Mouse (Mus musculus) midbrain, postnatal 0 days (tissue): ENCODE data around the gene Cactin. TPM values are rescaled to one million over a fixed set of nuclear protein-coding genes. Genes with fewer than 3 reads are reported as not detected.
A peak's percentile ranks its signal among the peaks of the same experiment; 100 is the strongest.

Source experiments
- ATAC-seq: fragments of 200-750 bp; cut with Nextera tagmentation; 2 replicates; pipeline ENCODE4 v1.8.0; 2017; ENCODE audit warnings: moderate number of reproducible peaks, mild to moderate bottlenecking, moderate TSS enrichment, moderate library complexity; ENCODE audit not compliant: low FRiP score
- DNase-seq: peaks from one replicate; pipeline ENCODE4 v3.0.0-alpha.2; 2015; ENCODE audit warnings: low spot score
- H3K27ac ChIP-seq: fragments of 300-500 bp; sonication (generic); 2 replicates; pipeline ENCODE4 v1.5.1; 2014; ENCODE audit warnings: low read depth, mild to moderate bottlenecking, low read length, mixed read lengths
- H3K27me3 ChIP-seq: fragments of 300-500 bp; sonication (generic); 2 replicates; pipeline ENCODE4 v1.6.1; 2014; ENCODE audit warnings: low read length, control low read depth, mixed read lengths; ENCODE audit not compliant: insufficient read depth
- H3K36me3 ChIP-seq: fragments of 300-500 bp; sonication (generic); 2 replicates; pipeline ENCODE4 v1.6.1; 2014; ENCODE audit warnings: low read length, control low read depth, mixed read lengths; ENCODE audit not compliant: insufficient read depth
- H3K4me1 ChIP-seq: fragments of 300-500 bp; sonication (generic); 2 replicates; pipeline ENCODE4 v1.6.1; 2014; ENCODE audit warnings: mild to moderate bottlenecking, control low read depth, antibody characterized with exemption, low read length, mixed read lengths; ENCODE audit not compliant: insufficient read depth
- H3K4me2 ChIP-seq: fragments of 300-500 bp; sonication (generic); 2 replicates; pipeline ENCODE4 v1.6.1; 2014; ENCODE audit warnings: low read depth, mild to moderate bottlenecking, low read length, mixed read lengths; ENCODE audit not compliant: poor library complexity, severe bottlenecking
- H3K4me3 ChIP-seq: fragments of 300-500 bp; sonication (generic); 2 replicates; pipeline ENCODE4 v1.5.1; 2014; ENCODE audit warnings: low read depth, mild to moderate bottlenecking, low read length, moderate library complexity
- H3K9ac ChIP-seq: fragments of 300-500 bp; sonication (generic); replicated peaks from 2 replicates; pipeline ENCODE4 v1.6.1; 2014; ENCODE audit warnings: mild to moderate bottlenecking, low read length, moderate library complexity, mixed read lengths; ENCODE audit not compliant: poor library complexity, severe bottlenecking
- H3K9me3 ChIP-seq: fragments of 300-500 bp; sonication (generic); 2 replicates; pipeline ENCODE4 v1.6.1; 2016; ENCODE audit warnings: low read length, control low read depth
- CTCF ChIP-seq: IDR thresholded peaks from 2 replicates; pipeline ENCODE4 v1.5.1; 2016; ENCODE audit warnings: antibody characterized with exemption, mild to moderate bottlenecking
- WGBS: fragments of 180-500 bp; shearing (Covaris S2); extraction: QIAGEN DNeasy Blood & Tissue Kit; methylation state at CpG from one replicate; pipeline ENCODE4 v1.1.7; 2014; 5-methylcytosine and 5-hydroxymethylcytosine counted together
- polyA plus RNA-seq: library from polyadenylated mRNA; unstranded; fragments of >200 nt; fragmentation: Nextera tagmentation; extraction: Ambion mirVana; gene quantifications from 2 replicates; pipeline ENCODE4 v1.2.1, GENCODE M21; 2015
- total RNA-seq: library from RNA; depleted of rRNA; stranded (reverse); fragments of >200 nt; gene quantifications from 2 replicates; pipeline ENCODE4 v1.2.3, GENCODE M21; 2014

Cactin gene
- total and polyA plus RNA-seq, 2 experiments from 2014 or later, result 20.2 to 22.7 TPM

DNA sequence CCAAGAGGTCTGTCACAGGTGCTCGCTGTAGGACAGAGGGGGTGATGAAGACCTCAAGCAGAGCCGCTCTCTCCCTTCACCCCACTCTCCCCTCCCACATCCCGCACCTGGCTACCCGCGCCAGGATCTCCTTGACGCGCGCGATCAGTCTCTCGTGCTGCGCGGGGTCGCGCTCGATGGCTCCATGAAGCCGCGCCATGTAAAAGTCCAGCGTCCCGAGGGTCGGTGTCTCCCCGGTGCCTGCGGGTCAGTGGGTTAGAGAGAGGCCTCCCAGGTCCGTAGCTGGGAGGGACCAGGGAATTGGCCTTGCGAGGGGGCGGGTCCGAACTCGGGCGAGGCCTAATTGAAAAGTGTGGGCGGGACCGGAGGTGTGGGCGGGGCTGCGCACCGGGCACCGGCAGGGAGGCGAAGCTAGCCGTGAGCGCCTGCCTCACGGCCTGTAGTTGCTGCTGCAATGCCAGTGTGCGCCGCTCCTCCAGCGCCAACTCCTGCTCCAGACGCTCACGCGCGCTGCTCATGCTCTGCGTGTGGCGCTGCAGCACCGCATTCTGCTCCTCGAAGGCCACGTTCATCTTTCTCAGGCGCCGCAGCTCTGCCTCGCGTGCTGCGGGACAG, 25.7 kb downstream of the Cactin start:
- peak; percentile 63 for TF ChIP-seq CTCF
- Histone ChIP-seq H3K27me3 (peaks cover 28% of the 10 kb centered on the region), H3K9me3 (no peaks in the 10 kb centered on the region), H3K9ac (0 out of 2 replicates have a peak overlapping the region, but pooled peaks have one; percentile 42), H3K36me3 (no peaks in the 10 kb centered on the region), H3K4me3 (peak overlapping the region; percentile 33), H3K4me2 (peak overlapping the region; percentile 60), H3K27ac (no peak overlapping the region), H3K4me1 (peaks cover 4% of the 10 kb centered on the region; the same call in 1 of the 2 replicates)
- 0 out of 2 replicates have a peak, but pooled peaks have one; percentile 22 for ATAC-seq
- DNase-seq, result peak; percentile 85
- 12% methylated on average over 52 of the region's 55 CpGs for WGBS

DNA sequence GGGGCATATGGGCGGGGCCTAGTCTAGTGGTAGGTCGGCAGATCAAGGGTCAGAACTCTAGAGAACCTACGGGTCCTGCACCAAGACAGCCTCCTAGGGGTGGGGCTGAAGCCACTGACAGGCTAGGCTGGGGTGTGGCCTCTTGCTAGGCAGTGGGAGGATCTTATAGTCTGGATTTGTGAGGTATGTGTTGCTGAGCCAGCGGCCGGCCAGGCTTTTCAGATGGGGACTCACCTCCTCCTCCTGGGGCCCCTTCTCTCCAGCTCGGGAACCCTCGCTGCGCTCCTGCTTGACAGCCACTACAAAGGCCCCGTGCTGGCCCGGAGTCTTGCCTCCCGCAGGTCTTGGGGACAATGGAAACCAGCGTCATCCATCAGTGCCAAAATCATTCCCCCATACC, 28.2 kb downstream of the Cactin start:
- Histone ChIP-seq H3K27me3 (peaks cover 9% of the 10 kb centered on the region; the same call in 1 of the 2 replicates), H3K4me3 (peak overlapping the region; percentile 52; the same call in 1 of the 2 replicates), H3K27ac (no peak overlapping the region), H3K4me2 (peak overlapping the region; percentile 88), H3K9ac (no peak overlapping the region), H3K36me3 (no peaks in the 10 kb centered on the region), H3K4me1 (peaks cover 4% of the 10 kb centered on the region; the same call in 1 of the 2 replicates), H3K9me3 (no peaks in the 10 kb centered on the region)
- WGBS, result 3% methylated on average over 11 of the region's 12 CpGs
- ATAC-seq (no peak), DNase-seq (no peak)
- TF ChIP-seq CTCF, result no peak

DNA sequence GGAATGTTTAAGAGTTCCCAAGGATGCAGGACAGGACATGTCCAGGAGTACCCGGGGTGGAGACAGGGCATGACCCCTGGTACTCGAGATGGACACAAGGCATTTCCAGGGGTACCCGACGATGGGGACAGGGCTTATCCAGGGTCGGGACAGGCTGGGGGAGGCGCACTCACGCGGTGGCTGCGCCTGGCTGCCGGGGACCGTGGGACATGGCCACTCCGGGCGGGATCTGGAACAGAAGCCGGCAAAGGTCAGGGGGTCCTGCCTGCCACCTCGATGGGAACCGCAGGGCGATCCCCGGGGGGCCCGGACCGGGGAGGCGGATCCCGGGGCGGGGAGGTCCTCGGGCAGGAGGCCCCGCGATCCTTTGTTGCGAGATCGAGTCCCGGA, 29.1 kb downstream of the Cactin start:
- under 1% methylated on average over 26 of the region's 29 CpGs for WGBS
- peak overlapping the region; percentile 88 for H3K4me2 ChIP-seq
- peaks cover 4% of the 10 kb centered on the region; the same call in 1 of the 2 replicates for H3K4me1 ChIP-seq
- no peak for TF ChIP-seq CTCF
- peak overlapping the region; percentile 52 for H3K4me3 ChIP-seq
- no peaks in the 10 kb centered on the region for H3K9me3 ChIP-seq
- ATAC-seq (no peak), DNase-seq (no peak)
- H3K27ac ChIP-seq, result no peak overlapping the region
- H3K9ac ChIP-seq, result no peak overlapping the region
- H3K27me3 ChIP-seq, result 0 out of 2 replicates have a peak, but pooled peaks cover 2% of the 10 kb centered on the region
- no peaks in the 10 kb centered on the region for H3K36me3 ChIP-seq

DNA sequence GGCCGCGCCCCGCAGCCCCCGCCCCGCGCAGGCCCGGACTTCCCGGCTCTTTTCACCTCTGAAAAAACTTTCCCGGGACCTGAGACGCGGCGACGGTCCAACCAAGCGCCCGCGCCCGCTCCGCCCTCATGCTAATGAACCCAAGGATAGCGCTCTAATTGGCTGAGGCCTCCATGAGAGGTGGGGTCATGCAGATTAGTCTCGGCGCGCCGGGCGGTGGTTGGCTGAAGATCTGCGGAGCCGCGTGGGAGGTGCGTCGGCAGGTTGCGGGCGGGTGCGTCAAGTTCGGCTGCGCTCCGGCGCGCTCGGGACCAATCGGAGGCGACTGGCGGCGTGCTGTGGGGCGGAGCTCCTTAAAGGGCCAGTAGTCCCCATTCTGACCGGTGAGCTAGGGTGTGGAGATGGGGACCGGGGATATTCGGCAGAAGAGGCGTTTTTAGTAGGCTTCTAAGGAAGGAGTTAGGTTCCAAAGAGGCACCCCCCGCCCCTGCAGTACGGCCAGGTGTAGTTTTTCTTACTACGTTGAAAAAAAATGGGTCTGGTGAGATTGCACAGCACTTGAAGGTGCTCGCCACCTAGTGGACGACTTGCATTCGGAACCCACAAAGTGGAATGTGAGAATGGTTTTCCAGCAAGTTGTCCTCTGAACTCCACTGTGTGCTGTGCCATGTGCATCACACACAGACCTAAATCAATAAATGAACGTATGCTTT, 29.6 kb downstream of the Cactin start, which contains the start of gene Hmg20b:
TSS of gene Hmg20b (minus strand) at position 130 of the 713 bp plus-strand sequence.
- Histone ChIP-seq H3K9ac (no peak within 1 kb of the TSS), H3K36me3 (no peaks in the 10 kb centered on the region), H3K27ac (no peak within 1 kb of the TSS), H3K27me3 (no peaks in the 10 kb centered on the region), H3K4me1 (peaks cover 4% of the 10 kb centered on the region; the same call in 1 of the 2 replicates), H3K4me2 (peak within 1 kb of the TSS; percentile 88), H3K9me3 (no peaks in the 10 kb centered on the region), H3K4me3 (peak within 1 kb of the TSS; percentile 52)
- WGBS, result under 1% methylated on average over 54 of the region's 54 CpGs
- ATAC-seq (peak; percentile 95), DNase-seq (peak; percentile 99)
- TF ChIP-seq CTCF, result peak; percentile 92

DNA sequence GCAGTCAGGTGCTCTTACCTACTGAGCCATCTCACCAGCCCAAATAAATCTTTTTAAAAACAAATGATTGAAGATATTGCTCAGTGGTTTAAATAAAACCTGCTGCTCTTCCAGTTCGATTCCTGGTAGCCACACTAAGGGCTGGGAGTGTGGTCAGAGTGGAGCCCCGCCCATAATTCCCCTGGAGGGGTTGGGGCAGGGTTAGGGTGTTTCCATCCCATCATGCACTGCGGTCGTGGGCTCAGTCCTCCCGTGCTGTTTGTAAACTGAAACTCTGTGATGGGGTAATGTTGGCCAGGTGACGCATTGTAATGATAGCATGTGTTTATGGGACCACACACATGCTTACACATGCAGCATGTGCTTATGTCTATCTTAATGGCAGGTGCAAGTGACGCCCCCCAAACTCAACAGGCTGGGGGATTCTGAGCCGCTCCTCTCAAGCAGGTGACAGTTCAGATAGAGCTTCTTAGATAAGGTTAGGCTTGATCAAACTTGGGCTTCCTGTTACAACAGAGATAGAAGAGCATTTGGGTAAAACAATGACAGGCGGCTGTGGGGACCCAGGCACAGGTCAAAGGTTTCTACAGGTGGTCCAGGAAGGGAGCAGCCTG, 30.9 kb downstream of the Cactin start:
- no peak overlapping the region for H3K9ac ChIP-seq
- ATAC-seq, result no peak
- no peak for DNase-seq
- H3K9me3 ChIP-seq, result no peaks in the 10 kb centered on the region
- no peak overlapping the region for H3K27ac ChIP-seq
- H3K4me1 ChIP-seq, result peaks cover 4% of the 10 kb centered on the region; the same call in 1 of the 2 replicates
- WGBS, result 32% methylated on average over 9 of the region's 9 CpGs
- H3K36me3 ChIP-seq, result no peaks in the 10 kb centered on the region
- no peak overlapping the region for H3K4me3 ChIP-seq
- no peak for TF ChIP-seq CTCF
- no peaks in the 10 kb centered on the region for H3K27me3 ChIP-seq
- no peak overlapping the region for H3K4me2 ChIP-seq
